Mouse (Mus musculus) ES-CJ7 (cell line): Measurements from ENCODE around the gene Mcoln3.

Experiments used
- DNase-seq: peaks from one replicate; pipeline ENCODE4 v3.0.0; 2011; ENCODE audit warnings: low read depth, low spot score

Gene Mcoln3

DNA sequence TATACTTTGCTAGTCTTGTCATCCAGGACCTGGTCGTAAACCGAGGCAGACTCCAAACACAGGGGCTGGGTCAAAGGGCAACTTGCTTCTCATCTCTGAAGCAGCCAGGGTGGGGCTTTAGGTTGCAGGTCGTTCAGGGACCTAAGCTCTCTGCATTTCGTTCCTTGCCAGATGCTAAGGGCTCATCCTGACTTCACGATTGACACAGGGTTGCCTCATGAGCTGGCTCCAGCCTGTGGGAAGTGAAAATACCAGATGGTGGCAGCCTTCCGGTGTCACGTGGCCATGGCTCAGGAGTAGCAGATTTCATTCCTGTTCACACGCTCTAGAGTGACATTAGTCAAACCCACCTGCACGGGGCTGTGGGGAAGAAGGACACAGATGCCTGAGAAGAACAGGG, 17.6 kb downstream of the Mcoln3 start:
- no peak for DNase-seq

DNA sequence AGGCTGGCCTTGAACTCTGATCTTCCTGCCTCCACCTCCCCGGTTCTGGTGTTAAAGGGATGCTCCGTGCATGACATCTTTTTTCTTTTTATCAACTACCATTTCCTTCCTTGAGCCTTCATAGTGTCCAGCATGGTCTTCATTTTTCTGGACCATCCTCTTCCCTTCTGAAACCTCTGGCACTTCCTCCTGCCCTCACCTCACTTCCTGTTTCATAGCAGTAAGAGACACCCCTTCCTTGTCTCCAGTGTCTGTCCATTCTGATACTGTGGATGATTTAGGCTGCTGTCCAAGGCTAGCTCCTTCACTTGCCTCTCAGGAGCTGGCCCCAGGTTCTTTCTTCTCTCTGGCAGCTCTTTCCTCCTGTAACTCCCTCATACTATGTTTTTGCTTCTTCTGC, 18.2 kb downstream of the Mcoln3 start:
- no peak for DNase-seq

DNA sequence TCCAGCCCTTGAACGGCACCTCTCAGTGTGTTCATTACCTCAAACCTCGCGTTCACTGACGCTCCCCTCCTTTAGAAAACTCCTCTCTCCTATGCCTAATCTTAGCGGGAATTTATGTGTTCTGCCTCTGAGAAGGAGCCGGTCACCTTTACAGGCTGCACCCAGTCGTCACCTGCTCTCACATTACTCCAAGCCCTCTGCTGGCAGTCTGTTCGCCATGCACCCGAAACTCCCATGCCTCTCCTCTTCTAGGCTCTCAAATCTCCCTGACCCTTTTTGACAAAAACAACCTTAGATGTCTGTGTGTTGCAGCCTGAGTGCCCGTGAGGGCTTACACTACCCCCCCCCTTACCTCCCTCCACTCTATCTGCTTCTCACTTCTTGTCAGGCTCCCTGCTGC, 19.2 kb downstream of the Mcoln3 start:
- peak; percentile 66 for DNase-seq

DNA sequence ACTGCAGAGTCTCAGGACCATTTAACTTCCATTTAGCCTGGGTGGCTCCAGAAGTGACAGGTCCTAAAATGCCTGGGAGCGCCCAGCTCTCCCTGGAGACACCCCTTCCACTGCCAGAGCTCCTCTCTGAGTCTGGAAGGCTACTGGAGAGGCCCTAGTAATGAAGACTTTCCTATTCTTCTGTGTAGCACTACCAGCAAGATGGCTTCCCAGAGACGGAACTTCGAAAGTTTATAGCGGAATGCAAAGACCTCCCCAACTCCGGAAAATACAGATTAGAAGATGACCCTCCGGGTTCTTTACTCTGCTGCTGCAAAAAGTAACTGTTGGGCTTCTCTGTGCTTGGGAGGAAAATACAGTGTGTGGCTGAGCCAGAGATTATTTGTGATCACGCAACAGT, 23.0 kb downstream of the Mcoln3 start:
- no peak for DNase-seq

DNA sequence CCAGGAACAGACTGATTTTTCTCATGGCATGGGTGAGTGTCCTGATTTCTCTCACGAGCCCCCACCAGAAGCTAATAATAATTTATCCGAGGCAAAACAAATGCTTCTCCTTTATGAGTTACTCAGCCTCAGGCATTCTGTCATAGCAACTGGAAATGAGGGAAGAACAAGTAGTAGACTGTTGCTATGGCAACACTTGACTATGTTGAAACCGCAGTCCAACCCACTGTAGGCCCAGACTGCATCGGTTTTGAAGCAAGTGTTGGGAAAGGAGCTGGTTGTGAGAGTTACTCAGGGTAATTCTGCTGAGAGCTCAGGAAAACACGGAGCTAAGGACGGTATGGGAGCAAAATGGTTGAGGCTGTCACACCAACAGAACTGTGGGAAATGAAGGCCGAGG, 25.3 kb downstream of the Mcoln3 start:
- DNase-seq = no peak

DNA sequence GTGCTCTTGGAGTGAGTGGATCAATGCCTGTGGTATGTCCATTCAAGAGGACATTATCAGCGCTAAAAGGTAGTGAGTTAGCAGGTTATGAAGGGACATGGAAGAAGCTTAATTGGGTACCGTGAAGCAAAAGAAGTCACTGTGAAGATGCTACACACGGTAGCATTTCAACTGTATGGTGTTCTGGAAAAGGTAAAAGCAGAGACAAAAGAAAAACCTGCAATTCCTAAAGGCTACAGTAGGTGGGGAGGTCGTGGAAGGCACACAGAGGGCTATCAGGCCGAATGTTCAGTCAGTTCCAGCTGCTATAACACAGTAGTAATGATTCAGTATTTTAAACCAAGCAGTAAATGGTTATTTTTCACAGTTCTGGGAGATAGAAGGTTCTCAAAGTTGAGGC, 28.3 kb downstream of the Mcoln3 start:
- DNase-seq = no peak

DNA sequence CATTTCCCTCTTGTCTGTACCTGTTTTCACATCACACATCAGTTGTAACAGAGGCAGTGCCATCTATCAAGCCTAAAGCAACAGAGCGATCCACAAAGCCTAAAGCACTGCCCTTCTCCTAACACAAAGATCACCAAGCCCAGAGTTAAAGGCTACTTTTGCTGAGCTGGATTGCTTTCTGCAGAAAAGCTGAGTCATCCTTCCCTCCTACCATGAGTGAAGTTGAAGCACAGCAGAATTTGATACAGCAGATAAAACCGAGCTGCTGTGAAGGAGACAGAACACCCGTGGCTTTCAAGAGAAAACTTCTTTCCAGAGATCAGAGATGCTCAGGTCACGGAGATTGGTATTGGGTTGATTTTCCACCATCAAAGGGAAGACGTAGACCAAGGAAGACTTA, 28.9 kb downstream of the Mcoln3 start:
- no peak for DNase-seq

DNA sequence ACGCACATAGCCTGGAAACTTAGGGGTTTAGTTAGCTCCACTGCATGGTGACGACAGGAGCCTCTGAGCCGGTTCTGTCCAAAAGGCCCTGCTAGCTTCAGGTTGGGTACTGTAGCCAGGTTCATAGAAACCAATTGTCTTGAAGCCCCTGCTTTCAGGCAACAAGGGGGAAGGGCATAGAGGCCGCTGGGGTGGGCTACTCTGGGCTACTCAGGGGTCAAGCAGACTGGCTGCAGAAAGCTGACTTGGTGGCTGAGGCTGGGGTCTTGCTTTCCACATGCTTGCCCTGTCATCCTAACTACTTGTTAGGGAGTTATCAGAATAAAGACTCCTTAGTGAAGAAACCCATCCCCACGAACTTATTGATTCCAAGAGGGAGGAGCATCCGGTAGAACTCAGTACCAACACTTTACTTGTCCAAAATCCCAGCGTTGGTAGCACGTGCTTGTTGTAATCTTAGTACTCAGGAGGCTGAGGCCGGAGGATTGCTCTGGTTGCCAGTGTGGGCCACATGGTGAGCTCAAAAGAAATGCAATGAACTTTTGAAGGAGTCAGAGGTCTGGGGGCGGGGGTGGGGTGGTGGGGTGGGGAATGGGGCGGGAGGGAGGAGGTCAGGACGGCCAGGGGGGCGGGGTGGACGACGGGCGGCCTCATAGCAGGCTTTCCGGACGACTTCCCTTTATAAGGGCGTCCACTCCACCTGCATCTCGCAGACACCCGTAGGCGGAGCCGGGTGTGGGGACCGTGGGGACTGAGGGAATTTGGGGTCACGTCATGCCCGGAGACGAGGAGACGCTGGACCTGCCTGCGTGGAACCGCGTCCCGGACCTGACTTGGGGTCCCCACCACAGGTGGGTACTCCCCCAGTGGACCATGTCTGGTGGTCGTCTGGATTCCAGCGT, 32.2 kb downstream of the Mcoln3 start, which contains the start of gene Mcoln2:
Gene Mcoln2, plus strand, starts transcription at position 678 of the 902 bp plus-strand sequence.
- no peak for DNase-seq

DNA sequence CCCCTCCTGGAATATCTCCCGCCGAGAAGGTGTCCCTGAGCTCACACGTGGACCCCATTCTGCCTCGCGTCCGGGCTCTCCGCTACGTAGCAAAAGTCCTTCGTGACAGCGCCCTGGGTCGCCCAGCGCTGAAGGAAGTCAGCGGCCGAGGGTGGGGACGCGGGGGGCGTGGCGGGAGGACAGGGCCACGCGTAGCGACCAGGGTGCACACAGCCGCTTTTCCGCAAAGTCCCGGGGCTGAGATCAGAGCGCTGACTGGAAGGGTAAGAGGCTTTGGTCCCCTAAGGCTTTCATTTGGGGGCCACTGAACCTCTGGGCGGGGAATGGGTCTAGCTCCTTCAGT, 32.8 kb downstream of the Mcoln3 start:
- no peak for DNase-seq

DNA sequence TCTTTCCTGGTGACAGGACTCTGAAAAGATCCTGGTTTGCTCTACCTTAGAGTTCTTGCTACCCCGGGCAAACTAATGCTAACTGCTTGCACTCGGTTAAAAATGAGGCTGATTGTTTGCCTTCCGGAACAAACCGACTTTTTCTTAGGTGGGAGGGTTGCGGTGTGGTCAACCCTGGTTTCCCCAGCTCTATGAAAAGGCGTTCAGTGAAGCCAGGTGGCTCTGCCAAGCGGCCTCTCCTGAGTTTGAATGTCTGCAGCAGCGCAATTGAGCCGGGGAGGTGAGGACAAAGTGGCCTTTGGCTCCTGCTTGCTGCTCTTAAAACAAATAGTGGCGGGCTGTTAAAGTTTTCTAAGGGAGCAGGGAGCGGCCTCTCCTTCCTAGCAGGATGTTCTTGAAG, 33.3 kb downstream of the Mcoln3 start:
- no peak for DNase-seq

DNA sequence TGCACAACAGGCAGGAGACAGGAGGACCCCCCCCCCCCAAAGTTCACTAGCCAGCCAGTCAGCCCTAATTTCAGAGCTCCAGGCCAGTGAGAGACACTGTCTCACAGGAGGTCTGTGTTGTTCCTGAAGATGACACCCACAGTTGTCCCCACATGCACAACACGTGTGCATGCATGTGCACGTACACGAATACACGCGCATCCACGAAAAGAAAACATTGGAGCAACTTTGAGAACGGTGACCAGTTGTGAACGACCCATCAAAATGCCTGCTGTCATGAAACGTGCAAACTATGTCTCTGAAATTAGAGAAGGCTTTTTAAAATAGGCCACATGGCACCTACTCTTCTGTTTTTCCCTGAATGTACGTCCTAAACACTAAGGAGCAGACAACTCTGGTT, 34.1 kb downstream of the Mcoln3 start:
- DNase-seq = no peak

DNA sequence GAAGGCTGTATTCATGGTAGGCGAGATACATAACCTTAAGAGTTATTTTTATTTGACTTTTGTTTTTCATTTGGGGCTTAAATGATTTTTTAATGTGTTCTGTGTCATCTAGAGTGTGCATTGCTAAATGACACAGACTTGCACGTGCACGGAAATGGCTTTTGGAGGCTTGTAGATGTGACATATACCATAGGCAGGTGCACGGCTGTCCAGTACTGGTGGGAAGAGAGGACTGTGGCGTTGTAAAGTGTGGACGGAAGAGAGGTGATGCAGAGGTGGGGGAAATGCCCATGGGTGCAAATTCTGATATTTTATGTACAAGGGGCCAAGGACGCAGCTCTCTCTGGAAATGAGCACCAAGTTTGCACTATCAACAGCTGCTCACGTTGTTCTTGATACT, 34.5 kb downstream of the Mcoln3 start:
- DNase-seq = no peak

DNA sequence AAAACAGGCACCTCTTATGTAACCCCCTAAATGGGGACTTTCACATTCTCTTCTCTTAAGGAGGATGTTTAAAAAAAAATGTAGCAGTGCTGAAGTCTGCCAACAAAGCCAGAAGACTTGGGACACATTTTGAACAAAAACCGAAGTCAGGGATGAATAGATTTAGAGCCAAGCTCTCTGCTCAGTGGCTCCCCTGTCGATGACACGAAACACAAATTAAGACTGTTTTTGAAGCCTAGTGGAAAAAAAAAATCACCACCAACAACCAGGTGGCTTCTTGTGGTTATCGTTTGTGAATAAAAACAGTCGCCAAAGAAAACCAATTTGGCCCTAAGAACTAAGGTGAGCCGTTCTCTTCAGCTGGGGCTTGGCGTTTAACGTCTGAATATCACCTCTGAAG, 35.1 kb downstream of the Mcoln3 start:
- DNase-seq = no peak

DNA sequence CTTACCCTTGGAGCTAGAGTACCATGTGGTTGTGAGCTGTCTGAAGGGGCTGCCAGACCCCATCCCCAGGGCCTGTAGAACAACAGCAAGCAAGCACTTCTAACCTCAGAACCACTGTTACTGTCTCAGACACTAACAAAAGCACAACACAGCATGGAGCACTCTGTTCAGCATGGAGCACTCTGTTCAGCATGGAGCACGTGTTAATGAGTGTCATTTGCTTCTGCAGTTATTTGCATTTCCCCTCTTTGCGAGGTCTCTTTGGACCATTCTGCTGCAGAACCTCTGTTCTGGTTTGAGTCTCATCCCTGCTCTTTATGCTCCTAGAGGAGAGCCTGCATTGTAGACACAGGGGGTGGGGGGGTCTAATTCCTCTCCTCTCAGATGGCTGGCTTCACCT, 35.7 kb downstream of the Mcoln3 start:
- DNase-seq = no peak

DNA sequence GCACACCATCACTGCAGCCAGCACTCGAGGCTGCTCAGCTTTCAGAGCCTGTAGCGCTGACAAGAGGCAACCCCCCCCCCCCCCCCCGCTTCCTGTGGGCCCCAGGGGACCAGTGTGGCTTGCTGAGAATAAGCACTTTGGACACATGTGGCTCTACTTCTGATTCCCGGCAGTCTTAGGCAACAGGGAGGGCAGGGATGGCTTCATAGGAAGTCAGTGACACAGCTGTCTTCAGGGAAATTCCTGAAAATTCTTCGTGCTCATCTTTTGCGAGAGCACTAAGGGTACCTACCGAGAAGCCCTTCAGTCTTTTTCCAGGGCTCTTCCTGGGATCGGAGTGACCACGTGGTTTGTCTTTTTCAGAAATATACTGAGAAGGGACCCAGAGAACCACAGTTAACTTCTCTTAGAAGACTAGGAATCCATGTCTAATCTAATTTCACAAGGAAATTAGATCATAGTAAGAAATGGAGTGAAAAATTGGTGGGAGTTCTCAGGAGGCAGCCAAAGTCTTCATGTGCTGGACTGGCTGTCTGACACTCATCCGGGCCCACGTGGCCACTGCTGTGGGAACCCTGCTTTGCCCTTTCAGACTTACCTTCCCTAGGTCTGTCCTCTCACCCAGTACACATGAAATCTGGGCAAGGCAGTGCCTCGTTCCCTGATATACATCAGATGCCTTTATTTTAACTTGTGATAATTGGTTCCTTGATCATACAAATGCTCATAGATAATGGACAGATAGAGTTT, 36.8 kb downstream of the Mcoln3 start:
- DNase-seq = no peak

DNA sequence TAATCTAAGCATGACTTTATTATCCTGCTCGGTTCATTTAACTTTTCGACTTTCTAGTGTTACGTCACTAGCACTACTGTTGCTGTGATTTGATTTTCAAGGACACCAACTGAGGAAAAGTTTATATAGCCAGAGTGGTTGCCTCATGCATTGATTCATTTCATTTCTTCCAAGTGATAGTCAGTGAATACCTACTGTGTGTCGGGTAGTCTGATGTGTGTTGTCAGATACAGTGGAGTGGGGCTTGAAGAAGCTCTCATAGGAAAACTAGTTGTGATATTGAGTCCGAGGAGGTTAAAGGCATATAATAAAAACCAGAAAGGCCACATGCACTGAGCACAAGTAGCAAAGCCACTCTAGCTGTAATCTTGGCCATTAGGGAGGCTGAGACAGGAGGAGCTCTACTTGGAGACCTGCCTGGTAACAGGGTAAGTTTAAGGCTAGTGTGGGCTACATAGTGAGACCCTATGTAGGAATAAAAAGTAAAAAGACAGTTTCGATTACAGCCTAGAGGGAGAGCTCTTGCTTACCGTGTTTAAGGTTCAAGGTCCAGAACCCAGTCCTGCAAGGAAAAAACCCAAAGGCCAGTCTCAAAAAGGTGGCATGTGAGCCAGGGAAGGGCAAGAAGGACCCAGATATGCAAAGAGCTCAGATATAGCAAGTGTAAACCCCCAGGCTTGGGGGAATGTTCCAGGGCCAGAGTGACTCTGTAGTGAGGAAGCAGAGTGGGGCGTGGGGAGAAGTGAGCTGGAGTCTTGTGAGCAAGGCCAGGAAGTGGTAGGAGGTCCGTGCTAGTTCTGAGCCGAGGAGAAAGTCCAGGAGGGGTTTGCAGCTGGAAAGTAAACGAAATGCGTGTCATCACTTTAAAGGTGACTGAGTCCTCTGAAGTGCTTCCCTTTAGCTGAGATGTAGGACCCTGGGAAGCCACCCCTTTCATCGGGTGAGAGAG, 38.7 kb downstream of the Mcoln3 start:
- no peak for DNase-seq

DNA sequence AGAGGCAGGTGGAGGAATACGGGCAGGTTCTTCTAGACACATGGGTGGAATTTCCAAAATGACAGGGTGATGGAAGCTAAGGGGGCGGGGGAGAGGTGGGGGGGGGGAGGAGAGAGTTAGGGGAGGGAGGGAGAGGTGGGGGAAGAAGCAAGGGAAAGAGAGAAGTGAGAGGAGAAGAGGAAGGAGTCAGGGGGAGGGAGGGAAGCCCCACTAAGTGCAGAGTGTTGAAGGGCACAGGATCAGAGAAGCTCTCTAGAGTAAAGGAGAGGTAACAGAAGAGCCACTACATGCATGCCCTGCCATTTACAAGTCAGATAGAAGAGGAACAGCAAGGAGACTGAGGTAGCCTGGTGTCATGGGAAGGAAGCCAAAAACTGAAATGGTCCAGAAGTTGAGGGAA, 39.6 kb downstream of the Mcoln3 start:
- no peak for DNase-seq

DNA sequence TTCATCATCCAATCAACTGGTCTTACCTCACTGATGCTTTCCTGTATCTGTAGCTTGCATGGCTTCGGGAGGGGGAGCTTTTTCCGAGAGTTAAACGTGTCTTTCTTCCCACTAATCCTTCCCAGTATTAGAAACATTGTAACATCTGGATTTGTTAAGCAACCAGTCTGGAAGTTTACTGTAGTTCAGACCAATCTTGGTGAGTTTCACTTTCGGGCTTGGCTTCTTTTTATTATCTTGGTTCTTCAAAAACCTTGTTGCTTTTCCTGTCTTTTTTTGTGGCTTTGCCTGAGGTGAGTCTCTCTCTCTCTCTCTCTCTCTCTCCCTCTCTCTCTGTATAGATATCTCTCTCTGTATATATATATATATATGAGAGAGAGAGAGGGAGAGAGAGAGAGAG, 40.8 kb downstream of the Mcoln3 start:
- no peak for DNase-seq

DNA sequence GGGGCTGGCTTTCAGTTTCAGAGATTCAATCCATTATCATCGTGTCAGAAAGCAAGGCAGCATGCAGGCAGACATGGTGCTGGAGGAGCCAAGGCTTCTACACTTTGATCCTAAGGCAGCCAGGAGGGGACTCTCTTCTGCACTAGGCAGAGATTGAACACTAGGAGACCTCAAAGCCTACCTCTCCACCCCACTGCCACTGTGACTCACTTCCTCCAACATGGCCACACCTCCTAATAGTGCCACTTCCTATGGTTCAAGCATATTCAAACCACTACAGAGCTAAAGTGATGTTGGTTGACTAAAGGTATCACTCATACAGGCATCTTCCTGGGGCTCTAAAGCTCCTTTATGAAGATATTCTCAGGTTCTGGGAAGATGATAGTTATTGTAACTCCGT, 42.1 kb downstream of the Mcoln3 start:
- DNase-seq = no peak

DNA sequence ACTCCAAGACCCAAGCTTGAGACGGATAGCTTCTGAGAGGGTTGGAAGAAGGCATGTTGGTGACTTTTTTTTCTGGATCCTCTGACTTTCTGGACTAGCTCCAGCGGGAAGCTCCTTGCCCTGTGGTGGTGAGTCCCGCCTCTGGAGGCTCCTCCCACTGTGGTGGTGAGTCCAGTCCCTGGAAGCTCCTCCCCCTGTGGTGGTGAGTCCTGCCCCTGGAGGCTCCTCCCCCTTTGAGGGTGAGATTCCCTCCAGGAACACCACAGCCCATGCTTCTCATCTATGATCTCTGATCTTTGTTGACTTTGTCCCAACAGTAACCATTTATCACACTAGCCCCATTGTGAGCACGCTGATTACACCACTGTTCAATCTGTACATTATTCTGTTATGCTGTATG, 44.9 kb downstream of the Mcoln3 start:
- DNase-seq = peak; percentile 39

DNA sequence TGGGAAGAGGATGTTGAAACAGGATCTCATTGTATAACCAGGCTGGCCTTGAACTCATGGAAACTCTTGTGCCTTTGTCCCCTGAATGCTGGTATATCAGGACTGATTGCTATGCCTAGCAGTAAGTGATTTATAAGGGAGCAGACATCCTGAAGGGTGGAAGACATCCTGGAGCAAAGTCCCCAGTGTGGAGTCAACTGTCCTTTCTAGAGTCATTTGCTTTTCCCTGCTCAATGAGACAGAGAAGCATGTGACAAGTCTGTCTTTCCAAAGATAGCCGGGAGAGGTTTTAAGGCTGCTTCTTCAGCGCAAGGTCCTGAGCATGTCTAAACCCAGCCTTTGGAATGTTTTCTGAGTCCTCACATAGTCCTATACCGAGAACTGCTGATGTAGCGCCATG, 52.1 kb downstream of the Mcoln3 start:
- DNase-seq = no peak

DNA sequence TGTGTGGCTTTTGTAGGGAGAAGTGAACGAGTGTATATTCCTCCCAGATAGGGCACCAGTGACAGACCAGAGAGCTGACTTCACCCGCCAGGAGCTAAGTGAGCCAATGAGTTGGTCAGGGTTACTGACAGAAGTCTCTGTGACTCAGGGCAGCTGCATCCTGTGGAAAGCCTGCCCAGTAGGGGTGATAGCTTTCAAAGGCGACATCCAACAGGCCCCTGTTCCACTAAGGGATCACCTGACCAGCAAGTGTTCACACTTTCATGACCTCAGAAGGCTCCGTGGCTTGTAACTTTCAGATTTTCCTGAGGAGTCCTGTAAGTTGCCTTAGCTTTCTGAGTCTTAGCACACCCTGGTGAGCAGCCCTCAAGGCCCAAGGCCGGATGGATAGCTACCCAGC, 55.8 kb downstream of the Mcoln3 start:
- DNase-seq = no peak
